Mouse (Mus musculus): ENCODE measurements around the gene Sohlh2.

GRCm38 (mm10) chr3:55151656-55152433 lies 30.0 kb upstream of the Sohlh2 start:
- TF ChIP-seq POLR2A (IDR thresholded peaks at IDR 0.05; ENCODE audit: low read depth, low read length), result no peak
- TF ChIP-seq CTCF (IDR thresholded peaks at IDR 0.05; ENCODE audit: extremely low read depth, insufficient read length, insufficient replicate concordance, low read depth, low read length), result no peak
